Mouse (Mus musculus) lung, postnatal 0 days (tissue): ENCODE measurements around the gene Ehd3. TPM values are rescaled to one million over a fixed set of nuclear protein-coding genes. Genes with fewer than 3 reads are reported as not detected.

ENCODE experiments used
- ATAC-seq: fragments of 200-750 bp; cut with Nextera tagmentation; 2 replicates; pipeline ENCODE4 v1.8.0; 2017; ENCODE audit warnings: moderate library complexity
- DNase-seq: peaks from one replicate; pipeline ENCODE4 v3.0.0-alpha.2; 2016; ENCODE audit warnings: low spot score
- H3K27ac ChIP-seq: fragments of 300-500 bp; sonication (generic); 2 replicates; pipeline ENCODE4 v1.5.1; 2014; ENCODE audit warnings: antibody characterized with exemption, mild to moderate bottlenecking, low read length, mixed read lengths
- H3K27me3 ChIP-seq: fragments of 300-500 bp; sonication (generic); replicated peaks from 2 replicates; pipeline ENCODE4 v1.6.1; 2014; ENCODE audit warnings: low read length, mixed read lengths; ENCODE audit not compliant: insufficient read depth
- H3K36me3 ChIP-seq: fragments of 300-500 bp; sonication (generic); 2 replicates; pipeline ENCODE4 v1.6.1; 2014; ENCODE audit warnings: low read length, mixed read lengths; ENCODE audit not compliant: insufficient read depth
- H3K4me1 ChIP-seq: fragments of 300-500 bp; sonication (generic); 2 replicates; pipeline ENCODE4 v1.6.1; 2014; ENCODE audit warnings: antibody characterized with exemption, low read depth, low read length, mixed read lengths; ENCODE audit not compliant: insufficient read depth
- H3K4me2 ChIP-seq: fragments of 300-500 bp; sonication (generic); replicated peaks from 2 replicates; pipeline ENCODE4 v1.6.1; 2014; ENCODE audit warnings: low read depth, mild to moderate bottlenecking, low read length, moderate library complexity, mixed read lengths
- H3K4me3 ChIP-seq: fragments of 300-500 bp; sonication (generic); 2 replicates; pipeline ENCODE4 v1.5.1; 2014; ENCODE audit warnings: low read depth, low read length
- H3K9ac ChIP-seq: fragments of 300-500 bp; sonication (generic); replicated peaks from 2 replicates; pipeline ENCODE4 v1.6.1; 2014; ENCODE audit warnings: low read depth, mild to moderate bottlenecking
- H3K9me3 ChIP-seq: fragments of 300-500 bp; sonication (generic); 2 replicates; pipeline ENCODE4 v1.6.1; 2016; ENCODE audit warnings: low read length, mixed read lengths
- CTCF ChIP-seq: IDR thresholded peaks from 2 replicates; pipeline ENCODE4 v1.5.1; 2016; ENCODE audit warnings: antibody characterized with exemption, mild to moderate bottlenecking
- EP300 ChIP-seq: IDR thresholded peaks from 2 replicates; pipeline ENCODE4 v1.6.1; 2016; ENCODE audit warnings: antibody characterized with exemption, mild to moderate bottlenecking, control low read depth
- WGBS: fragments of 180-500 bp; shearing (Covaris S2); extraction: QIAGEN DNeasy Blood & Tissue Kit; methylation state at CpG from one replicate; pipeline ENCODE4 v1.1.7; 2014; 5-methylcytosine and 5-hydroxymethylcytosine counted together
- polyA plus RNA-seq: library from polyadenylated mRNA; unstranded; fragments of >200 nt; fragmentation: Nextera tagmentation; extraction: Ambion mirVana; gene quantifications from 2 replicates; pipeline ENCODE4 v1.2.1, GENCODE M21; 2015

Ehd3 gene
- polyA plus RNA-seq, 1 experiment from 2014 or later = 4.7 TPM

- H3K4me1 ChIP-seq = no peaks in the 10 kb centered on the region
- DNase-seq (no peak), ATAC-seq (no peak)
- TF ChIP-seq CTCF (no peak), EP300 (no peak)
- H3K9me3 ChIP-seq = no peaks in the 10 kb centered on the region
- H3K27me3 ChIP-seq = no peaks in the 10 kb centered on the region
- no peaks in the 10 kb centered on the region for H3K36me3 ChIP-seq
- no peak overlapping the region for H3K9ac ChIP-seq
- no peak overlapping the region for H3K4me3 ChIP-seq
- no peak overlapping the region for H3K4me2 ChIP-seq
- no peak overlapping the region for H3K27ac ChIP-seq
- 86% methylated on average over 14 of the region's 14 CpGs for WGBS
Measured at GRCm38 (mm10) chr17:73870956-73871605, 67.1 kb downstream of the Ehd3 start.

- no peak overlapping the region for H3K4me2 ChIP-seq
- DNase-seq (no peak), ATAC-seq (no peak)
- no peaks in the 10 kb centered on the region for H3K27me3 ChIP-seq
- H3K27ac ChIP-seq = no peak overlapping the region
- H3K4me1 ChIP-seq = no peaks in the 10 kb centered on the region
- no peak for TF ChIP-seq CTCF
- no peak for TF ChIP-seq EP300
- no peak overlapping the region for H3K9ac ChIP-seq
- H3K4me3 ChIP-seq = no peak overlapping the region
- no peaks in the 10 kb centered on the region for H3K36me3 ChIP-seq
- WGBS = 53% methylated on average over 4 of the region's 4 CpGs
- no peaks in the 10 kb centered on the region for H3K9me3 ChIP-seq
Measured at GRCm38 (mm10) chr17:73875268-73875667, 71.3 kb downstream of the Ehd3 start.

- no peak for DNase-seq
Measured at GRCm38 (mm10) chr17:73875674-73876073, 71.7 kb downstream of the Ehd3 start.

GRCm38 (mm10) chr17:73879262-73879916, 75.5 kb downstream of the Ehd3 start:
- no peak for TF ChIP-seq CTCF
- TF ChIP-seq EP300 = no peak
- no peaks in the 10 kb centered on the region for H3K9me3 ChIP-seq
- no peak overlapping the region for H3K27ac ChIP-seq
- no peak overlapping the region for H3K9ac ChIP-seq
- no peak overlapping the region for H3K4me3 ChIP-seq
- 86% methylated on average over 10 of the region's 10 CpGs for WGBS
- no peak for ATAC-seq
- no peak for DNase-seq
- no peaks in the 10 kb centered on the region for H3K36me3 ChIP-seq
- no peaks in the 10 kb centered on the region for H3K4me1 ChIP-seq
- no peak overlapping the region for H3K4me2 ChIP-seq
- H3K27me3 ChIP-seq = no peaks in the 10 kb centered on the region

More at GRCm38 (mm10) chr17:73875674-73876073, 71.7 kb downstream of the Ehd3 start:
- H3K4me1 ChIP-seq = no peaks in the 10 kb centered on the region
- no peaks in the 10 kb centered on the region for H3K9me3 ChIP-seq
- TF ChIP-seq EP300 (no peak), CTCF (no peak)
- no peak overlapping the region for H3K9ac ChIP-seq
- H3K4me2 ChIP-seq = no peak overlapping the region
- H3K4me3 ChIP-seq = no peak overlapping the region
- no peak overlapping the region for H3K27ac ChIP-seq
- no peak for ATAC-seq
- H3K27me3 ChIP-seq = no peaks in the 10 kb centered on the region
- 81% methylated on average over 7 of the region's 7 CpGs for WGBS
- no peaks in the 10 kb centered on the region for H3K36me3 ChIP-seq

- Histone ChIP-seq H3K9me3 (no peaks in the 10 kb centered on the region), H3K4me3 (no peak overlapping the region), H3K27ac (no peak overlapping the region), H3K4me2 (no peak overlapping the region), H3K36me3 (0 out of 2 replicates have a peak, but pooled peaks cover 4% of the 10 kb centered on the region), H3K27me3 (no peaks in the 10 kb centered on the region), H3K4me1 (no peaks in the 10 kb centered on the region), H3K9ac (no peak overlapping the region)
- DNase-seq (no peak), ATAC-seq (no peak)
- 60% methylated on average over 6 of the region's 6 CpGs for WGBS
- TF ChIP-seq EP300 = no peak
- no peak for TF ChIP-seq CTCF
Measured at GRCm38 (mm10) chr17:73880286-73880685, 76.4 kb downstream of the Ehd3 start.

GRCm38 (mm10) chr17:73881295-73881694, 77.4 kb downstream of the Ehd3 start:
- Histone ChIP-seq H3K27me3 (no peaks in the 10 kb centered on the region), H3K4me1 (no peaks in the 10 kb centered on the region), H3K36me3 (0 out of 2 replicates have a peak, but pooled peaks cover 4% of the 10 kb centered on the region), H3K27ac (no peak overlapping the region), H3K9ac (no peak overlapping the region), H3K4me3 (no peak overlapping the region), H3K9me3 (no peaks in the 10 kb centered on the region), H3K4me2 (no peak overlapping the region)
- WGBS = 37% methylated on average over 6 of the region's 6 CpGs
- ATAC-seq (no peak), DNase-seq (no peak)
- TF ChIP-seq CTCF (no peak), EP300 (no peak)

Other genes with a start within 250 kb of the Ehd3 start
- gene Galnt14, start 93.7 kb upstream of the Ehd3 start, polyA plus RNA-seq = 0.06 and 0.20 TPM in 2 replicates
- gene Xdh, start 146.1 kb downstream of the Ehd3 start, polyA plus RNA-seq = 27.8 and 34.0 TPM in 2 replicates
- not detected in 2 replicates for gene Srd5a2, start 243.8 kb downstream of the Ehd3 start, polyA plus RNA-seq